Mouse (Mus musculus): ENCODE measurements around the gene Tmem63b. TPM values are rescaled to one million over a fixed set of nuclear protein-coding genes. Genes with fewer than 3 reads are reported as not detected.

The Tmem63b gene
- polyA plus RNA-seq, 1 experiment from 2014 or later, result 8.6 TPM

DNA sequence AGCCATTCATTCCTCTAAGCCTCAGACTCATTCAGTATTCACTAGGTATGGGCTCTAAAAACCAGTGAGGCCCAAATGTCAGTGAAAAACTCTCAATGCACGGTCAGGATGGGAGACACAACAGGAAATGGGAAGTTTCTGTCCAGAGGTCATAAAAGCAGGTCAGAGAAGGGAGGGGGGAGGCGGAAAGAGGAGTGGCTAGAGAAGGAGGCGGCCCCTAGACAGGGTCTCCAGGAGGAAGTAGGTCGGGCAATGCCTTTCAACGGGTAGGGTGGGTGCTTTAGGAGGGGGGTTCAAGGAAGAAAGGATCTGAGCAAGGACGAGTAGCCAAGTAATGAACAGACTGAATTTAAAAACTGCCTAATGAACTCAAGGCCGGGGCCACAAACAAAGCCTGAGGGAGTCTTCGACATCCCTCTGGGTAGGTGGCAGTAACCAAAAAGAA is 67.7 kb downstream of the Tmem63b start:
- 5% methylated on average over 8 of the region's 8 CpGs for WGBS (ENCODE audit: insufficient replicate concordance)

DNA sequence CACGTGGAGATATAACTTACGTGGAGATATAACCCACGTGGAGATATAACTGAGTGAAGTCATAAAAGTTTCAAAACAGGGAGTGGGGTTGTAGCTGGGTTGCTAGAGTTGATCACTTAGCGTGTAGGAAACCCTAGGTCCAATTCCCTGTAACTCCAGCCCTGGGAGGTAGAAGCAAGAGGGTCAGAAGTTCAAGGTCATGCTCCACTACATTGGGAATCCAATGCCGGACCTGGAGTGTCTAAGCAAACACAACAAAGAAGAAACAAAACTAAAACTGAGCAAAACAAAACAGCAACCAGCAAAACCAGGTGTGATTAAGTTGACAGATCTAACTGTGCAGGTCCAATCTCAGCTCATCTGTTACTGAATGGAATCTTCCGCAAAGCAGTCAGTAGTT is 69.0 kb downstream of the Tmem63b start:
- Histone ChIP-seq H3K27me3 (no peaks in the 10 kb centered on the region), H3K9me3 (replicated peaks) (no peaks in the 10 kb centered on the region), H3K4me3 (replicated peaks) (no peak overlapping the region), H3K36me3 (replicated peaks) (no peaks in the 10 kb centered on the region), H3K9ac (no peak overlapping the region), H3K4me2 (no peak overlapping the region), H3K27ac (replicated peaks) (no peak overlapping the region), H3K4me1 (replicated peaks) (peaks cover 28% of the 10 kb centered on the region)
- WGBS (ENCODE audit: insufficient replicate concordance), result 65% methylated on average over 6 of the region's 6 CpGs
- no peak for ATAC-seq (ENCODE audit: insufficient read depth)

More for the DNA sequence above, 67.7 kb downstream of the Tmem63b start:
- Histone ChIP-seq H3K4me3 (replicated peaks) (peak overlapping the region; percentile 33), H3K4me2 (peak overlapping the region; percentile 59), H3K9ac (peak overlapping the region; percentile 22; the same call in 1 of the 2 replicates), H3K27ac (replicated peaks) (peak overlapping the region; percentile 69), H3K9me3 (replicated peaks) (no peaks in the 10 kb centered on the region), H3K27me3 (no peaks in the 10 kb centered on the region), H3K4me1 (replicated peaks) (peaks cover 24% of the 10 kb centered on the region), H3K36me3 (replicated peaks) (no peaks in the 10 kb centered on the region)
- ATAC-seq (ENCODE audit: insufficient read depth), result peak; percentile 51; the same call in 1 of the 2 replicates

DNA sequence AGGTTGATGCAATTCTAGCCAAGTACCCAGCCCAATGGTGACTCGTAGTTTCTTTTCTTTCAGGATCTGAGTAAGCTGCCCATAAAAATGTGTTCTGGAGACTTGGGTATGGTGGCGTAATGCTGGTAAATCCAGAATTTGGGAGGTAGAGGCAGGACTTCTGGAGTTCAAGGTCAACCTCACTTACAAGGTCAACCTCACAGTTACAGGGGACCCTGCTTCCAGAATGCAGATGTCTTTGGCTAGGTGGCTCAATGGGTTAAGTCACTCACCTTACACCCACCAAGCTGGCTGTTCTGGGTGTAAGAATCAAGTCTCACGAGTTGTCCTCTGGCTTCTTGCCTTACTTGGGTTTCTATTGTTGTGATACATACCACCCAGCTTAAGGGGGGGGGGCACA is 70.0 kb downstream of the Tmem63b start:
- H3K4me1 ChIP-seq (replicated peaks), result peaks cover 32% of the 10 kb centered on the region

DNA sequence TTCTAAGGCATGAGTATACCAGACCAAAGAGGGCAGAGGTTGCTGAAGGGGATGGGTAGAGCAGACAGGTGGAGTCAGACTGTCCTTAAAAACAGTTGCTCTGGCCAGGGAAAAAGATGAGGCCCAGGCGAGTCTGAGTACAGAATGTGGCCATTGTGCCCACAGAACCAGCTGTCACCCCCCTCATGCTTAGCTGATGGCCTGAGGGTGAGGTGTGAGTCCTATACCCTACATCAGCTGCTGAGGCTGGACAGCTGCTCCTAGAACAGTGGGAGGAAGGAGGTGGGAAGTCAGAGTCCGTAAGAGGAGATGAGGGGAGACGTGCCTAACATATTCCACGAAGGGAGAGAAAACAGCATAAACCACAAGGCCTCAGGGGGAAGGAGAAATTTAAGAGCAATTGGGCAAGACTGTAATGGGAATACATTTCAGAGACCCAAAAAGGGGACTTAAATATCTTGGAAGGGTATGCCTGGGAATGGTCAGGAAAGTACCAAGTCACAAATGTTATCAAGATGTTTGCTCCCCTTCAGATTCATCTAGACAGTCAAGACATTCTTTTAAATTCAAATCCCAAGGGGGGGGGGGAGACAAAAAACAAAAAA is 70.6 kb downstream of the Tmem63b start:
- Histone ChIP-seq H3K9me3 (replicated peaks) (no peaks in the 10 kb centered on the region), H3K27ac (replicated peaks) (no peak overlapping the region), H3K27me3 (no peaks in the 10 kb centered on the region), H3K4me3 (replicated peaks) (no peak overlapping the region), H3K9ac (no peak overlapping the region), H3K4me1 (replicated peaks) (peaks cover 33% of the 10 kb centered on the region), H3K4me2 (no peak overlapping the region), H3K36me3 (replicated peaks) (no peaks in the 10 kb centered on the region)
- WGBS (ENCODE audit: insufficient replicate concordance), result 53% methylated on average over 4 of the region's 4 CpGs
- no peak for ATAC-seq (ENCODE audit: insufficient read depth)

More for the DNA sequence above, 70.0 kb downstream of the Tmem63b start:
- no peak overlapping the region for H3K4me2 ChIP-seq
- H3K9ac ChIP-seq, result no peak overlapping the region
- H3K27ac ChIP-seq (replicated peaks), result no peak overlapping the region
- 60% methylated on average over 3 of the region's 3 CpGs for WGBS (ENCODE audit: insufficient replicate concordance)
- no peak for ATAC-seq (ENCODE audit: insufficient read depth)
- no peaks in the 10 kb centered on the region for H3K27me3 ChIP-seq
- H3K36me3 ChIP-seq (replicated peaks), result no peaks in the 10 kb centered on the region
- H3K9me3 ChIP-seq (replicated peaks), result no peaks in the 10 kb centered on the region
- H3K4me3 ChIP-seq (replicated peaks), result no peak overlapping the region

DNA sequence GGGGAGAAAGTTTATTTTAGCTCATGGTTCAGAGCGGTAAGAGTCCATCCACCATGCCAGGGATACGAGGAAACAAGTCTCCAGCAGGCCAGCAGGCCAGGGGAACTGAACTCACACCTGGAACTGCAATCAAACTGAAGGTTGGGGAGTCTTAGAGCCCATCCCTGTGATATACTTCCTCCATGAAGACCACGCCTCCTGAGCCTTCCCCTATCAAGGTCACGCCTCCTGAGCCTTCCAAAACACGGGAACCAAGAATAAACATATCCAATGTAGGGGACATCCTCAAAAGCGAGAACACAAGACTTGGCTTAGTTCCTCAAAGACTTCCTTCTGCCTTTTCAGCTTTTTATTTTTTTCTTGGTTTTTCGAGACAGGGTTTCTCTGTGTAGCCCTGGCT is 73.8 kb downstream of the Tmem63b start:
- H3K9me3 ChIP-seq (replicated peaks), result no peaks in the 10 kb centered on the region
- ATAC-seq (ENCODE audit: insufficient read depth), result no peak
- no peak overlapping the region for H3K4me2 ChIP-seq
- H3K4me1 ChIP-seq (replicated peaks), result peaks cover 29% of the 10 kb centered on the region
- no peak overlapping the region for H3K4me3 ChIP-seq (replicated peaks)
- H3K27me3 ChIP-seq, result no peaks in the 10 kb centered on the region
- H3K27ac ChIP-seq (replicated peaks), result no peak overlapping the region
- no peaks in the 10 kb centered on the region for H3K36me3 ChIP-seq (replicated peaks)
- no peak overlapping the region for H3K9ac ChIP-seq
- WGBS (ENCODE audit: insufficient replicate concordance), result 45% methylated on average over 7 of the region's 7 CpGs

DNA sequence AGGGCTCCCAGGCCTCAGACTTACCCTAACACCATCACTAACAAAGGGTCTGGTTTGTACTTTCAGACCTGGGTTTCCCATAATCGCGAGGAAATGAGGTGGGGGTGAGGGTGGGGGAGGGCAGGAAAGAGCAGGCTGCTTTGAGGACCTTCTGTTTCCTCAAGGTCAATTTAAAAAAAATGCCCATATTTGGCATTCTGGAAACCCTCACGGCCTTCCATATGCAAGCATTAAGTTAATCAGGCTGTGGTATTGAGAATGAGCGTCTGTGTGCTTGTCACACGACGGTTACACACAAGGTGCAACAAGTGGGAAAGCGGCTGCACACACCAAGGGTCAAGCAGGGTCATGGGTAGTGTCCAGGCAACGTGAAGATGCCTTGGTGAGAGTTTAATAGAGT is 74.7 kb downstream of the Tmem63b start:
- Histone ChIP-seq H3K9me3 (replicated peaks) (no peaks in the 10 kb centered on the region), H3K4me1 (replicated peaks) (peaks cover 28% of the 10 kb centered on the region), H3K27ac (replicated peaks) (no peak overlapping the region), H3K36me3 (replicated peaks) (no peaks in the 10 kb centered on the region), H3K4me3 (replicated peaks) (no peak overlapping the region), H3K4me2 (no peak overlapping the region), H3K9ac (no peak overlapping the region), H3K27me3 (no peaks in the 10 kb centered on the region)
- ATAC-seq (ENCODE audit: insufficient read depth), result no peak
- WGBS (ENCODE audit: insufficient replicate concordance), result 59% methylated on average over 8 of the region's 8 CpGs

Other genes starting within 250 kb of the Tmem63b start
- 0.13 and 0.18 TPM in 2 replicates for gene Spats1, start 211.5 kb downstream of the Tmem63b start, polyA plus RNA-seq (2015; fragmentation: Nextera tagmentation; extraction: Ambion mirVana)
- 6.2 and 7.2 TPM in 2 replicates for gene Aars2, start 180.1 kb downstream of the Tmem63b start, polyA plus RNA-seq (2015; fragmentation: Nextera tagmentation; extraction: Ambion mirVana)
- gene Tcte1, start 163.5 kb downstream of the Tmem63b start, polyA plus RNA-seq (2015; fragmentation: Nextera tagmentation; extraction: Ambion mirVana), result 0.05 TPM in 1 of 2 replicates, not detected in the other
- gene Tmem151b, start 137.2 kb downstream of the Tmem63b start, polyA plus RNA-seq (2015; fragmentation: Nextera tagmentation; extraction: Ambion mirVana), result 0.07 and 0.10 TPM in 2 replicates
- gene Nfkbie, start 131.2 kb downstream of the Tmem63b start, polyA plus RNA-seq (2015; fragmentation: Nextera tagmentation; extraction: Ambion mirVana), result 1.2 and 1.6 TPM in 2 replicates
- gene Slc35b2, start 123.0 kb downstream of the Tmem63b start, polyA plus RNA-seq (2015; fragmentation: Nextera tagmentation; extraction: Ambion mirVana), result 52.1 and 59.8 TPM in 2 replicates
- gene Hsp90ab1, start 113.6 kb downstream of the Tmem63b start, polyA plus RNA-seq (2015; fragmentation: Nextera tagmentation; extraction: Ambion mirVana), result 577 and 585 TPM in 2 replicates
- 175 and 180 TPM in 2 replicates for gene Slc29a1, start 87.3 kb downstream of the Tmem63b start, polyA plus RNA-seq (2015; fragmentation: Nextera tagmentation; extraction: Ambion mirVana)
- 0.54 and 1.1 TPM in 2 replicates for gene Mymx, start 84.8 kb downstream of the Tmem63b start, polyA plus RNA-seq (2015; fragmentation: Nextera tagmentation; extraction: Ambion mirVana)
- gene Capn11, start 27.6 kb downstream of the Tmem63b start, polyA plus RNA-seq (2015; fragmentation: Nextera tagmentation; extraction: Ambion mirVana), result 0.21 and 0.25 TPM in 2 replicates
- gene Mrpl14, start 583 bp downstream of the Tmem63b start, polyA plus RNA-seq (2015; fragmentation: Nextera tagmentation; extraction: Ambion mirVana), result 111 and 115 TPM in 2 replicates
- 0.25 TPM in 1 of 2 replicates, not detected in the other for gene 1600014C23Rik, start 46.9 kb upstream of the Tmem63b start, polyA plus RNA-seq (2015; fragmentation: Nextera tagmentation; extraction: Ambion mirVana)